Mouse (Mus musculus): ENCODE measurements at regions not wholly inside any gene's neighbourhood (a gene's known extent, or its start where the extent isn't known, plus 50 kb on each side); places are given as distances from the start of the nearest gene placed in this dataset.
A peak's percentile ranks its signal among the peaks of the same experiment; 100 is the strongest.

- no peaks in the 10 kb centered on the region for H3K36me3 ChIP-seq (ENCODE audit: control insufficient read depth, insufficient read depth, low read length)
Measured at GRCm38 (mm10) chr12:71572833-71573446, 257.9 kb upstream of the Daam1 start.

GRCm38 (mm10) chr12:71573456-71573855 lies 257.4 kb upstream of the Daam1 start:
- peaks cover 5% of the 10 kb centered on the region for H3K4me1 ChIP-seq (ENCODE audit: control insufficient read depth, insufficient read depth, low read length)
- TF ChIP-seq POLR2A (IDR thresholded peaks at IDR 0.05; ENCODE audit: control insufficient read depth, low read depth, low read length) (no peak), CTCF (IDR thresholded peaks at IDR 0.05; ENCODE audit: control insufficient read depth, insufficient read depth, insufficient replicate concordance, low read depth, low read length) (no peak)
- no peak overlapping the region for H3K27ac ChIP-seq (ENCODE audit: control insufficient read depth, insufficient read depth, low read depth, low read length)
- H3K27me3 ChIP-seq (ENCODE audit: control insufficient read depth, insufficient read depth, low read length) = no peaks in the 10 kb centered on the region
- no peaks in the 10 kb centered on the region for H3K36me3 ChIP-seq (ENCODE audit: control insufficient read depth, insufficient read depth, low read length)
- no peak overlapping the region for H3K4me3 ChIP-seq (ENCODE audit: control insufficient read depth, low read depth, low read length)

More at GRCm38 (mm10) chr12:71572833-71573446, 257.9 kb upstream of the Daam1 start:
- Histone ChIP-seq H3K4me1 (ENCODE audit: control insufficient read depth, insufficient read depth, low read length) (peaks cover 5% of the 10 kb centered on the region), H3K4me3 (ENCODE audit: control insufficient read depth, low read depth, low read length) (no peak overlapping the region), H3K27ac (ENCODE audit: control insufficient read depth, insufficient read depth, low read depth, low read length) (no peak overlapping the region), H3K27me3 (ENCODE audit: control insufficient read depth, insufficient read depth, low read length) (no peaks in the 10 kb centered on the region)
- TF ChIP-seq CTCF (IDR thresholded peaks at IDR 0.05; ENCODE audit: control insufficient read depth, insufficient read depth, insufficient replicate concordance, low read depth, low read length) = no peak
- TF ChIP-seq POLR2A (IDR thresholded peaks at IDR 0.05; ENCODE audit: control insufficient read depth, low read depth, low read length) = no peak

DNA sequence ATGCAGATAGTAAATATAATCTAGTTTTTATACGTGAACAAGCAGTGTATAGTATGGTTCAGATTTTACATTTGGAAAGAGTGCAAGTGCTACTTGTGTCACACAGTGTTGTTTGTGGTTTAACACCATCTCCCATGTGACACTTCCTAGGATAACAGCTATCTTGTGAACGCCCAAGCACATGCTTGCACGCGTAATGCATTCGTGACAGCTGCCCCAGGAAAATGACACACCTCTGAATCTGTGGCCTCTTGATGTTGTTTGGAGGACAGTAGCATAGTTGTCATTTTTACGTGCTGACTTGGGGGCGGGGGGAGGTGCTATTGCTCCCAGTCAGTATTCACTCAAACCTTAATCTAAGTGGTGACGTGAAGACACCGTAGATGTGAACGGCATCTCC lies 256.2 kb upstream of the Daam1 start:
- Histone ChIP-seq H3K27me3 (ENCODE audit: control insufficient read depth, insufficient read depth, low read length) (no peaks in the 10 kb centered on the region), H3K27ac (ENCODE audit: control insufficient read depth, insufficient read depth, low read depth, low read length) (no peak overlapping the region), H3K4me3 (ENCODE audit: control insufficient read depth, low read depth, low read length) (no peak overlapping the region), H3K4me1 (ENCODE audit: control insufficient read depth, insufficient read depth, low read length) (peaks cover 5% of the 10 kb centered on the region), H3K36me3 (ENCODE audit: control insufficient read depth, insufficient read depth, low read length) (no peaks in the 10 kb centered on the region)
- TF ChIP-seq CTCF (IDR thresholded peaks at IDR 0.05; ENCODE audit: control insufficient read depth, insufficient read depth, insufficient replicate concordance, low read depth, low read length) (no peak), POLR2A (IDR thresholded peaks at IDR 0.05; ENCODE audit: control insufficient read depth, low read depth, low read length) (no peak)

- Histone ChIP-seq H3K27me3 (ENCODE audit: control insufficient read depth, insufficient read depth, low read length) (no peaks in the 10 kb centered on the region), H3K4me1 (ENCODE audit: control insufficient read depth, insufficient read depth, low read length) (peaks cover 5% of the 10 kb centered on the region), H3K4me3 (ENCODE audit: control insufficient read depth, low read depth, low read length) (peak overlapping the region; percentile 25), H3K36me3 (ENCODE audit: control insufficient read depth, insufficient read depth, low read length) (no peaks in the 10 kb centered on the region), H3K27ac (ENCODE audit: control insufficient read depth, insufficient read depth, low read depth, low read length) (no peak overlapping the region)
- TF ChIP-seq POLR2A (IDR thresholded peaks at IDR 0.05; ENCODE audit: control insufficient read depth, low read depth, low read length) (no peak), CTCF (IDR thresholded peaks at IDR 0.05; ENCODE audit: control insufficient read depth, insufficient read depth, insufficient replicate concordance, low read depth, low read length) (no peak)
Measured at GRCm38 (mm10) chr12:71577349-71577748, 253.5 kb upstream of the Daam1 start.

DNA sequence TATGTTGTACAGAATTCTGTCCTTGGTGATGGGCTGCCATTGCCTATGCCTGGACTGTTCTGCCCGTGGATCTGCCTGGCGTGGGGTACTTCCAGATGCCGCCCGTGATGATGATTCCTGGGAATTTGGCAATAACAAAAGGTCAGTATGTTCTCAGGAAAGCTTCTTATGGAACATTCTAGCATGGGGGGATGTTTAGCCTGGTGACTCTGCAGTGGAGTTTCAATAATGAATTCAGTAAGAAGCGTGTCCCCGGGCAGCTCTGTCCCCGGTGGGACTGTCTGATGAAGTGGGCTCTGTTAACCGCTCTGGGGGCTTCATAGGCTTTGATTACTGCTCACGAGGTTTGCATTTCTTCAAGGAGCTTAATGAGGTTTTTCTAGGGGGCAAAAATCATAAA lies 252.9 kb upstream of the Daam1 start:
- no peaks in the 10 kb centered on the region for H3K36me3 ChIP-seq (ENCODE audit: control insufficient read depth, insufficient read depth, low read length)
- H3K4me3 ChIP-seq (ENCODE audit: control insufficient read depth, low read depth, low read length) = no peak overlapping the region
- peaks cover 5% of the 10 kb centered on the region for H3K4me1 ChIP-seq (ENCODE audit: control insufficient read depth, insufficient read depth, low read length)
- H3K27ac ChIP-seq (ENCODE audit: control insufficient read depth, insufficient read depth, low read depth, low read length) = no peak overlapping the region
- no peak for TF ChIP-seq CTCF (IDR thresholded peaks at IDR 0.05; ENCODE audit: control insufficient read depth, insufficient read depth, insufficient replicate concordance, low read depth, low read length)
- no peak for TF ChIP-seq POLR2A (IDR thresholded peaks at IDR 0.05; ENCODE audit: control insufficient read depth, low read depth, low read length)
- H3K27me3 ChIP-seq (ENCODE audit: control insufficient read depth, insufficient read depth, low read length) = no peaks in the 10 kb centered on the region

DNA sequence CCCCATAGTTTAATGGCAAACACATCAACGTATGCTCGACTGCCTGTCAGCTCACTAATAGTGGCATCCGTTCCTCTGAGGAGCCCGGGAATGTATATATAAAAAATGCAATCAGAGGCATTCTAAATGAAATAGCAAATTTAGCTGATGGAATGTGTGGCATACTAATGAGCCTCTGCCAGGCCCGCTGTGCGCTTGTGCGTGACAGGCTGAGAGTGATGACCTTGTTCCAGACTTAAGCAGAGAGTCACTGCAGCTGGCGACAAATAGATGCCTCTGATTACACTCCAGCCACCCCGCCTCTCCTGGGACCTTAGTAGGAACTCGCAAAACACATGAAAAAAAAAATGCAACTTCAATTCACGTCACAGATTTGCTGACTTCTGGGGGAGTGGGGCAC lies 252.0 kb upstream of the Daam1 start:
- H3K4me1 ChIP-seq (ENCODE audit: control insufficient read depth, insufficient read depth, low read length) = peaks cover 5% of the 10 kb centered on the region
- no peak overlapping the region for H3K27ac ChIP-seq (ENCODE audit: control insufficient read depth, insufficient read depth, low read depth, low read length)
- H3K36me3 ChIP-seq (ENCODE audit: control insufficient read depth, insufficient read depth, low read length) = no peaks in the 10 kb centered on the region
- no peak for TF ChIP-seq CTCF (IDR thresholded peaks at IDR 0.05; ENCODE audit: control insufficient read depth, insufficient read depth, insufficient replicate concordance, low read depth, low read length)
- H3K4me3 ChIP-seq (ENCODE audit: control insufficient read depth, low read depth, low read length) = no peak overlapping the region
- no peaks in the 10 kb centered on the region for H3K27me3 ChIP-seq (ENCODE audit: control insufficient read depth, insufficient read depth, low read length)

DNA sequence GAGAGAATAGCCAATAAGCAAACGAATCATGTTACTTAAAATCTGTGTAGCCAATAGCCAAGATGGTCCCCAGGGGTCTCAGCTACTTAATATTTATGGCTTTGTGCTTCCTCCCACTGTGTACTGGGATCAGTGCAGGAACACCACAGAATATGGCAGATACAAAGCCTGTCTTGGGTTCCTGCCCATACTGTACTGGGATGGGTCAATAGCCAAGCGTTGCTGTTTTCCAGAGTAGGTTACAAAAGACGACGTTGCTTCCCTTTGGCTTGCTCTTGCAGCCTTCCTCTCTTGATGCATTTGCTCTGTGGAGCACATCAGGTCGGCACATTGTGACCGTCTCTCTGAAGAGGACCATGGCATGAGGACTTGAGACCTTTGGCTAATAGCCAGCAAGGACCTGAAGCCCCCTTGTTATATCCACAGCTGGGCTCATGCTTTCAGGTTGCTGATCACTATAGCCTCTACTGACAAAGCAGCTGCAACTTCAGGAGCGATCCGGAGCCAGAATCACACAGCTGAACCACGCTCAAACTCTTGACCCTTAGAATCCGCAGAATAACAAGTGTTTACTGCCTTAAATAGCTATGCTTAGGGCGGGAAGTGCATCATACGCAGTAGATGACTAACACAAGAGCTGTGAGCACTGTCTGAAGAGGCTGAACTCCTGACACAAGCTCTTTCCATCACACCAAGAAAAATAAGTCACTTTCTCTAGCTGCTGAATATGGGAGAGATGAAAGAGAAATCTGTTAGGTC lies 250.2 kb upstream of the Daam1 start:
- no peak overlapping the region for H3K4me3 ChIP-seq (ENCODE audit: control insufficient read depth, low read depth, low read length)
- peaks cover 5% of the 10 kb centered on the region for H3K4me1 ChIP-seq (ENCODE audit: control insufficient read depth, insufficient read depth, low read length)
- H3K36me3 ChIP-seq (ENCODE audit: control insufficient read depth, insufficient read depth, low read length) = no peaks in the 10 kb centered on the region
- no peak for TF ChIP-seq POLR2A (IDR thresholded peaks at IDR 0.05; ENCODE audit: control insufficient read depth, low read depth, low read length)
- TF ChIP-seq CTCF (IDR thresholded peaks at IDR 0.05; ENCODE audit: control insufficient read depth, insufficient read depth, insufficient replicate concordance, low read depth, low read length) = no peak
- no peak overlapping the region for H3K27ac ChIP-seq (ENCODE audit: control insufficient read depth, insufficient read depth, low read depth, low read length)
- H3K27me3 ChIP-seq (ENCODE audit: control insufficient read depth, insufficient read depth, low read length) = no peaks in the 10 kb centered on the region
